Mouse (Mus musculus): Measurements from ENCODE around the gene Scaper. TPM values are rescaled to one million over a fixed set of nuclear protein-coding genes. Genes with fewer than 3 reads are reported as not detected.
A peak's percentile ranks its signal among the peaks of the same experiment; 100 is the strongest.

Scaper gene
- polyA plus RNA-seq, 2 experiments: 8.2 to 15.1 TPM

DNA sequence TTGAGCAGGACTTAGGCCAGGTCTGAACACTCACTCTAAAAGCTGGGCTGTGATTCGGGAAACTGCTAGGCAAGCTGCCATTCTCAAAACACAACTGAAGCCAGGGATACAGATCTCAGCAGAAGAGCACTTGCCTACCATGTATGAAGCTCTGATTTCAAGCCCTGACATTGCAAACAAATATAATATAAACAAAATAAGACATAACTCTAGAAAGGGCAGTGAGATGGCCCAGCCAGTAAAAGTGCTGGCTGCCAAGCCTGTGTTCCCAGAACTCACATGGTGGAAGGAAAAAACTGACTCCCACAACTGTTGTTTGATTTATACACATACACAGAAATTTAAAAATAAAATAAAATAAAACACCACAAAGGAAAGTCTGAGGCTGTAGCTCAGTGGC lies 366.8 kb downstream of the Scaper start:
- H3K27ac ChIP-seq (replicated peaks; ENCODE audit: low read depth, low read length): no peak overlapping the region
- no peak overlapping the region for H3K4me2 ChIP-seq (replicated peaks; ENCODE audit: low read depth, low read length, severe bottlenecking)
- H3K9me3 ChIP-seq (ENCODE audit: control insufficient read depth, low read length): no peaks in the 10 kb centered on the region
- no peak overlapping the region for H3K9ac ChIP-seq (ENCODE audit: low read depth, low read length, severe bottlenecking)
- no peak for ATAC-seq (ENCODE audit: low FRiP score, low read depth)
- TF ChIP-seq POLR2A (IDR thresholded peaks at IDR 0.05; ENCODE audit: borderline replicate concordance, extremely low read depth, insufficient read depth, insufficient read length): no peak
- WGBS: 90% methylated on average over 1 of the region's 1 CpGs
- no peaks in the 10 kb centered on the region for H3K36me3 ChIP-seq (ENCODE audit: control insufficient read depth, insufficient read depth, low read length)
- H3K27me3 ChIP-seq (ENCODE audit: control insufficient read depth, insufficient read depth, low read length): no peaks in the 10 kb centered on the region
- DNase-seq (ENCODE audit: low spot score): no peak
- peaks cover 4% of the 10 kb centered on the region for H3K4me1 ChIP-seq (ENCODE audit: control insufficient read depth, insufficient read depth, low read length)
- no peak overlapping the region for H3K4me3 ChIP-seq (replicated peaks; ENCODE audit: low read length)

DNA sequence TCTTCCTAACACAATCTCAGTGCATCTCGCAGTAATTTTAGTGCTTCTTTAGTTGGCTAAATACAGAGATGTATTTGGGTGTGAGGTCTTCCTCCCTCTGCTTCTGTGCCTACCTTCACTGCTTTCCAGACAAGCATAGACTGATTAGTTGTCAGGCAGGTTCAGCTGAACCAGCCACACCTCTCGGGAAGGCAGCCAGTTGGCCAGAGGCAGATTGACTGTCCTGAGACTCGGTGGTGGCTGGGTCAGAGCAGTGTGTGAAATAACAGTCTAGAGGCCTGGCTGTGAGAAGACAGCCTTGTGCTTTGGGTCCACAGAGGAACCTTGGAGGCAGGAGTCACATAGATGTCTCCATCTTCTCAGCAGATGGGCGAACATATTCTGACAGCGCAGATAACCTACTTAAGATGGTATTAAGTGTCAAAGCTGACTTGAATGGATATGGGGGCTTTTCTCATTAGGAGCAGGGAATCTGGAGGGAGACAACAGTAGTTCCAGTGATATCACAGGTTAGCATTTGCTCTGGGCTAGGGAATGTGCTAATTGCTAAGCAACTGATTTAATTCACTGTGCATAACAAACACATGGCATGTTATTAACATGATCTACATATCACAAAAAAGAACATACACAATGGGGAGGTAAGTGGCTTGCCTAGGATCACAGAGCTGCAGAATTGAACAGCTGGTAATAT lies 369.3 kb downstream of the Scaper start:
- Histone ChIP-seq H3K9me3 (ENCODE audit: control insufficient read depth, low read length) (no peaks in the 10 kb centered on the region), H3K9ac (ENCODE audit: low read depth, low read length, severe bottlenecking) (no peak overlapping the region), H3K27ac (replicated peaks; ENCODE audit: low read depth, low read length) (no peak overlapping the region), H3K4me3 (replicated peaks; ENCODE audit: low read length) (no peak overlapping the region), H3K36me3 (ENCODE audit: control insufficient read depth, insufficient read depth, low read length) (no peaks in the 10 kb centered on the region), H3K4me2 (replicated peaks; ENCODE audit: low read depth, low read length, severe bottlenecking) (no peak overlapping the region), H3K27me3 (ENCODE audit: control insufficient read depth, insufficient read depth, low read length) (no peaks in the 10 kb centered on the region), H3K4me1 (ENCODE audit: control insufficient read depth, insufficient read depth, low read length) (peaks cover 4% of the 10 kb centered on the region)
- ATAC-seq (ENCODE audit: low FRiP score, low read depth) (no peak), DNase-seq (ENCODE audit: low spot score) (no peak)
- TF ChIP-seq POLR2A (IDR thresholded peaks at IDR 0.05; ENCODE audit: borderline replicate concordance, extremely low read depth, insufficient read depth, insufficient read length): no peak
- WGBS: 43% methylated on average over 5 of the region's 5 CpGs

DNA sequence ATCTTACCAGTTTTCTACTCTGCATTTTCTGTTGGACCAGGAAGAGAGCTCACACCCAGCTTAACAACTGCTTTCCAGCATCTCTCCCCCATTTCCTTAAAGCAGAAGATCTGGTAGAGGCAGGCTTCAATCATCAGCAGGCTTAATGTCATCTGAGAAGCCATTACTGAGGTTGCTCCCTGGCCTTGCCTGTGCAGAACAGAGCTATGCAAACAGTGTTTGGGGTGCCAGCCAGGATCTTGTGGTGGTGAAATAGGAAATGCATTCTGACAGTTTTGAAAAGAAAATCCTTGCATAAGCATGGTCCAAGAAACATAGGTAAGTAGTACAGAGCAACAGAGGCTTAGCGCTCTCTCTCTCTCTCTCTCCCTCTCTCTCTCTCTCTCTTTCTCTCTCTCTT lies 377.0 kb downstream of the Scaper start:
- Histone ChIP-seq H3K4me3 (replicated peaks; ENCODE audit: low read length) (no peak overlapping the region), H3K27ac (replicated peaks; ENCODE audit: low read depth, low read length) (no peak overlapping the region), H3K4me2 (replicated peaks; ENCODE audit: low read depth, low read length, severe bottlenecking) (no peak overlapping the region), H3K9me3 (ENCODE audit: control insufficient read depth, low read length) (no peaks in the 10 kb centered on the region), H3K9ac (ENCODE audit: low read depth, low read length, severe bottlenecking) (no peak overlapping the region), H3K36me3 (ENCODE audit: control insufficient read depth, insufficient read depth, low read length) (no peaks in the 10 kb centered on the region), H3K27me3 (ENCODE audit: control insufficient read depth, insufficient read depth, low read length) (no peaks in the 10 kb centered on the region), H3K4me1 (ENCODE audit: control insufficient read depth, insufficient read depth, low read length) (no peaks in the 10 kb centered on the region)
- DNase-seq (ENCODE audit: low spot score) (no peak), ATAC-seq (ENCODE audit: low FRiP score, low read depth) (no peak)
- TF ChIP-seq POLR2A (IDR thresholded peaks at IDR 0.05; ENCODE audit: borderline replicate concordance, extremely low read depth, insufficient read depth, insufficient read length): no peak
- WGBS: 91% methylated on average over 1 of the region's 1 CpGs

DNA sequence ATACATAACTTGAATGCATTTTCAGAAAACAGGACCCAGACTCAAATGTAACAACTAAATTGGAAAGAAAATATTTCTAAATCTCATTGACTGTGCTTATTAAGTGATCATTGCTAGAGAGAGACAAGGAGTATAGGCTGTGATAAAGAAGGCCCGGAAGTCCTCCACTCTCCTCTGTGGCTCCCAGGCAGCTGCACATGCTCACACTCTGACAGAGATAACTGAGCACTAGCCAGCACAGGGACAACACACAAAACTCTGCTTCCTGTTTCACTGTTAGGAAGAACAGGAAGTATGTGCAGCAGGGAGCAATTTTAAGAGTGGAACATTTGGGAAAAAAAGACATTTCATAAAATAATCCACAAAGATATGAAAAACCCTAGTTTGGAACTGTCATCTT lies 382.9 kb downstream of the Scaper start:
- H3K9ac ChIP-seq (ENCODE audit: low read depth, low read length, severe bottlenecking): no peak overlapping the region
- WGBS: 53% methylated on average over 1 of the region's 1 CpGs
- no peaks in the 10 kb centered on the region for H3K4me1 ChIP-seq (ENCODE audit: control insufficient read depth, insufficient read depth, low read length)
- no peak overlapping the region for H3K4me3 ChIP-seq (replicated peaks; ENCODE audit: low read length)
- H3K4me2 ChIP-seq (replicated peaks; ENCODE audit: low read depth, low read length, severe bottlenecking): no peak overlapping the region
- no peak overlapping the region for H3K27ac ChIP-seq (replicated peaks; ENCODE audit: low read depth, low read length)
- H3K27me3 ChIP-seq (ENCODE audit: control insufficient read depth, insufficient read depth, low read length): peaks cover under 1% of the 10 kb centered on the region; the same call in 1 of the 2 replicates
- DNase-seq (ENCODE audit: low spot score): no peak
- H3K36me3 ChIP-seq (ENCODE audit: control insufficient read depth, insufficient read depth, low read length): no peaks in the 10 kb centered on the region
- no peaks in the 10 kb centered on the region for H3K9me3 ChIP-seq (ENCODE audit: control insufficient read depth, low read length)
- TF ChIP-seq POLR2A (IDR thresholded peaks at IDR 0.05; ENCODE audit: borderline replicate concordance, extremely low read depth, insufficient read depth, insufficient read length): no peak
- no peak for ATAC-seq (ENCODE audit: low FRiP score, low read depth)

DNA sequence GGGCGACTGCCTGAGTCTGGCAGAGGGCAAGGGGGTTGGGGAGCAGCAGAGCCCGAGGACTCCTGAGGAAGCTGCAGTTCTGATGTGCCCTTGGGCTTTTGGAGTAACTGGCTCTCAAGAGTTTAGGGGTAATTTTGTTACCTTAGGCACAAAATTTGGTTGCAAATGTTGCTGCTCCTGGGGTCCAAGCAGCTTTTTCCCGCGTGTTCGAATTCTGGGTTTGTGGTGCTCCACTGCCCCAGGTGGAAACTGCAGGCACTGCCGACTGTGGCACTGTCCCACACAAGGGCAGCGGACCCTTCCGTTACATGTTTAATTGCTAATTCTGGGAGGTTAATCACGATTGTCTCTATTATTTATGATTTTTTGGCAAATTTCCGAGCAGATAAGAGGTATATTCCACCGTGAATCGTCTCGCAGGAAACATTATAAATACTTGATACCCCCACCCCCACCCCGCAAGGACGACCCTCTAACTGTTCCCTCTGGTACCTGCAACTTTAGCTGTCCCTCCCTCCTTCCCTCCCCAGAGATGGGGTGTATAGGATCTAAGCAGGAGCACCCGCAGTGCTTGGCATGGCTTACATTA lies 388.5 kb downstream of the Scaper start:
- TF ChIP-seq POLR2A (IDR thresholded peaks at IDR 0.05; ENCODE audit: borderline replicate concordance, extremely low read depth, insufficient read depth, insufficient read length): no peak
- H3K36me3 ChIP-seq (ENCODE audit: control insufficient read depth, insufficient read depth, low read length): no peaks in the 10 kb centered on the region
- ATAC-seq (ENCODE audit: low FRiP score, low read depth) (no peak), DNase-seq (ENCODE audit: low spot score) (no peak)
- 0 out of 2 replicates have a peak overlapping the region, but pooled peaks have one; percentile 2 for H3K4me3 ChIP-seq (replicated peaks; ENCODE audit: low read length)
- no peak overlapping the region for H3K9ac ChIP-seq (ENCODE audit: low read depth, low read length, severe bottlenecking)
- H3K27me3 ChIP-seq (ENCODE audit: control insufficient read depth, insufficient read depth, low read length): peaks cover 56% of the 10 kb centered on the region
- no peak overlapping the region for H3K27ac ChIP-seq (replicated peaks; ENCODE audit: low read depth, low read length)
- WGBS: 8% methylated on average over 16 of the region's 16 CpGs
- H3K4me1 ChIP-seq (ENCODE audit: control insufficient read depth, insufficient read depth, low read length): peaks cover 11% of the 10 kb centered on the region
- no peaks in the 10 kb centered on the region for H3K9me3 ChIP-seq (ENCODE audit: control insufficient read depth, low read length)
- H3K4me2 ChIP-seq (replicated peaks; ENCODE audit: low read depth, low read length, severe bottlenecking): peak overlapping the region; percentile 19; the same call in 1 of the 2 replicates

All from limb, embryonic 14.5 days (tissue).